Mouse (Mus musculus): ENCODE results near the gene Olfr209. TPM values are rescaled to one million over a fixed set of nuclear protein-coding genes. Genes with fewer than 3 reads are reported as not detected.
"Not testable (repeated sequence)": the region's sequence is repeated elsewhere in the genome, so short reads cannot be mapped to it uniquely, and the experiment has no call there.

The Olfr209 gene
- total and polyA plus RNA-seq, 2 experiments from 2014 or later, result not detected

DNA sequence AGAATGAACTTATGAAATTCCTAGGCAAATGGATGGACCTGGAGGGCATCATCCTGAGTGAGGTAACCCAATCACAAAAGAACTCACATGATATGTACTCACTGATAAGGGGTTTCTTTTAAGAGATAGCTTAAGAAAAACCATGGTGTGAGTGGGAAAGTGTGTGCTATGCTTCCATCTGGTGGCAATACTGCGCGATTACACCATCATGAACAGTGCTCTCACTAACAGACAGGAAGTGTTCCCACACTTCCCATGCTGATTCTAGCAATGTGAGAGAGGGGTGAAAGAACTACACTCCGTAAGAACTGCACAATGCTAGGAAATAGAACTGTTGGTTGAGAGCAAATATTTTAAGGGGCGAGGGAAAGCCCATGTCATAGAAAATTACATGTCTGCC lies 39.9 kb upstream of the Olfr209 start:
- WGBS, result 10% methylated on average over 4 of the region's 4 CpGs
- peak; percentile 60 for DNase-seq (ENCODE audit: low spot score)

GRCm38 (mm10) chr16:59401985-59402384 lies 38.2 kb upstream of the Olfr209 start:
- no peaks in the 10 kb centered on the region for H3K27me3 ChIP-seq (ENCODE audit: control insufficient read depth, insufficient read depth, low read length)
- 70% methylated on average over 4 of the region's 4 CpGs for WGBS
- H3K4me1 ChIP-seq (ENCODE audit: control insufficient read depth, insufficient read depth), result no peaks in the 10 kb centered on the region
- TF ChIP-seq EP300 (IDR thresholded peaks at IDR 0.05; ENCODE audit: low read depth) (no peak), CTCF (IDR thresholded peaks at IDR 0.05; ENCODE audit: low read depth) (no peak)
- no peak for ATAC-seq (ENCODE audit: insufficient read depth, low read depth)
- no peaks in the 10 kb centered on the region for H3K36me3 ChIP-seq (replicated peaks; ENCODE audit: control insufficient read depth, insufficient read depth, low read length)
- DNase-seq (ENCODE audit: low spot score), result no peak
- no peaks in the 10 kb centered on the region for H3K9me3 ChIP-seq (replicated peaks; ENCODE audit: control insufficient read depth, low read length)
- H3K9ac ChIP-seq (replicated peaks; ENCODE audit: low read depth, low read length), result no peak overlapping the region
- no peak overlapping the region for H3K4me3 ChIP-seq (ENCODE audit: low read depth, low read length)
- no peak overlapping the region for H3K27ac ChIP-seq (ENCODE audit: low read depth)
- H3K4me2 ChIP-seq (ENCODE audit: low read depth, low read length), result no peak overlapping the region

More for the DNA sequence above, 39.9 kb upstream of the Olfr209 start:
- TF ChIP-seq CTCF (IDR thresholded peaks at IDR 0.05; ENCODE audit: low read depth) (peak; percentile 68), EP300 (IDR thresholded peaks at IDR 0.05; ENCODE audit: low read depth) (no peak)
- H3K4me2 ChIP-seq (ENCODE audit: low read depth, low read length), result no peak overlapping the region
- H3K36me3 ChIP-seq (replicated peaks; ENCODE audit: control insufficient read depth, insufficient read depth, low read length), result no peaks in the 10 kb centered on the region
- no peaks in the 10 kb centered on the region for H3K9me3 ChIP-seq (replicated peaks; ENCODE audit: control insufficient read depth, low read length)
- ATAC-seq (ENCODE audit: insufficient read depth, low read depth), result no peak
- no peak overlapping the region for H3K27ac ChIP-seq (ENCODE audit: low read depth)
- no peak overlapping the region for H3K9ac ChIP-seq (replicated peaks; ENCODE audit: low read depth, low read length)
- no peaks in the 10 kb centered on the region for H3K4me1 ChIP-seq (ENCODE audit: control insufficient read depth, insufficient read depth)
- no peak overlapping the region for H3K4me3 ChIP-seq (ENCODE audit: low read depth, low read length)
- H3K27me3 ChIP-seq (ENCODE audit: control insufficient read depth, insufficient read depth, low read length), result no peaks in the 10 kb centered on the region

- Histone ChIP-seq H3K9me3 (replicated peaks; ENCODE audit: control insufficient read depth, low read length) (no peaks in the 10 kb centered on the region), H3K27me3 (ENCODE audit: control insufficient read depth, insufficient read depth, low read length) (no peaks in the 10 kb centered on the region), H3K4me3 (ENCODE audit: low read depth, low read length) (no peak overlapping the region), H3K36me3 (replicated peaks; ENCODE audit: control insufficient read depth, insufficient read depth, low read length) (no peaks in the 10 kb centered on the region), H3K4me2 (ENCODE audit: low read depth, low read length) (no peak overlapping the region), H3K4me1 (ENCODE audit: control insufficient read depth, insufficient read depth) (no peaks in the 10 kb centered on the region), H3K9ac (replicated peaks; ENCODE audit: low read depth, low read length) (no peak overlapping the region), H3K27ac (ENCODE audit: low read depth) (no peak overlapping the region)
- 68% methylated on average over 7 of the region's 7 CpGs for WGBS
- ATAC-seq (ENCODE audit: insufficient read depth, low read depth), result no peak
- DNase-seq (ENCODE audit: low spot score), result no peak
- TF ChIP-seq CTCF (IDR thresholded peaks at IDR 0.05; ENCODE audit: low read depth) (peak; percentile 31), EP300 (IDR thresholded peaks at IDR 0.05; ENCODE audit: low read depth) (no peak)
Measured at GRCm38 (mm10) chr16:59401102-59401501, 37.3 kb upstream of the Olfr209 start.

- Histone ChIP-seq H3K4me2 (ENCODE audit: low read depth, low read length) (no peak overlapping the region), H3K9ac (replicated peaks; ENCODE audit: low read depth, low read length) (no peak overlapping the region), H3K9me3 (replicated peaks; ENCODE audit: control insufficient read depth, low read length) (no peaks in the 10 kb centered on the region), H3K4me3 (ENCODE audit: low read depth, low read length) (no peak overlapping the region), H3K36me3 (replicated peaks; ENCODE audit: control insufficient read depth, insufficient read depth, low read length) (no peaks in the 10 kb centered on the region), H3K27me3 (ENCODE audit: control insufficient read depth, insufficient read depth, low read length) (no peaks in the 10 kb centered on the region), H3K4me1 (ENCODE audit: control insufficient read depth, insufficient read depth) (no peaks in the 10 kb centered on the region), H3K27ac (ENCODE audit: low read depth) (no peak overlapping the region)
- 47% methylated on average over 3 of the region's 3 CpGs for WGBS
- ATAC-seq (ENCODE audit: insufficient read depth, low read depth) (no peak), DNase-seq (ENCODE audit: low spot score) (no peak)
- no peak for TF ChIP-seq CTCF (IDR thresholded peaks at IDR 0.05; ENCODE audit: low read depth)
- TF ChIP-seq EP300 (IDR thresholded peaks at IDR 0.05; ENCODE audit: low read depth), result no peak
Measured at GRCm38 (mm10) chr16:59393300-59393699, 29.5 kb upstream of the Olfr209 start.

GRCm38 (mm10) chr16:59349146-59349545 lies 14.6 kb downstream of the Olfr209 start, which contains the start of gene Olfr206:
Gene Olfr206, minus strand, starts transcription at chr16:59349246.
- Histone ChIP-seq H3K4me3 (ENCODE audit: low read depth, low read length) (no peak within 1 kb of the TSS), H3K9ac (replicated peaks; ENCODE audit: low read depth, low read length) (no peak within 1 kb of the TSS), H3K27ac (ENCODE audit: low read depth) (no peak within 1 kb of the TSS), H3K9me3 (replicated peaks; ENCODE audit: control insufficient read depth, low read length) (no peaks in the 10 kb centered on the region), H3K27me3 (ENCODE audit: control insufficient read depth, insufficient read depth, low read length) (no peaks in the 10 kb centered on the region), H3K4me1 (ENCODE audit: control insufficient read depth, insufficient read depth) (no peaks in the 10 kb centered on the region), H3K36me3 (replicated peaks; ENCODE audit: control insufficient read depth, insufficient read depth, low read length) (no peaks in the 10 kb centered on the region), H3K4me2 (ENCODE audit: low read depth, low read length) (no peak within 1 kb of the TSS)
- ATAC-seq (ENCODE audit: insufficient read depth, low read depth), result no peak
- WGBS, result 53% methylated on average over 1 of the region's 1 CpGs
- TF ChIP-seq CTCF (IDR thresholded peaks at IDR 0.05; ENCODE audit: low read depth) (no peak), EP300 (IDR thresholded peaks at IDR 0.05; ENCODE audit: low read depth) (no peak)
- DNase-seq (ENCODE audit: low spot score), result no peak

GRCm38 (mm10) chr16:59331038-59331437 lies 32.8 kb downstream of the Olfr209 start, which contains the start of gene Olfr205:
Gene Olfr205, minus strand, starts transcription at chr16:59331138.
- Histone ChIP-seq H3K4me1 (ENCODE audit: control insufficient read depth, insufficient read depth) (no peaks in the 10 kb centered on the region), H3K36me3 (replicated peaks; ENCODE audit: control insufficient read depth, insufficient read depth, low read length) (no peaks in the 10 kb centered on the region), H3K27ac (ENCODE audit: low read depth) (no peak within 1 kb of the TSS), H3K4me2 (ENCODE audit: low read depth, low read length) (no peak within 1 kb of the TSS), H3K27me3 (ENCODE audit: control insufficient read depth, insufficient read depth, low read length) (no peaks in the 10 kb centered on the region), H3K4me3 (ENCODE audit: low read depth, low read length) (no peak within 1 kb of the TSS), H3K9ac (replicated peaks; ENCODE audit: low read depth, low read length) (no peak within 1 kb of the TSS), H3K9me3 (replicated peaks; ENCODE audit: control insufficient read depth, low read length) (no peaks in the 10 kb centered on the region)
- DNase-seq (ENCODE audit: low spot score), result no peak
- no peak for TF ChIP-seq EP300 (IDR thresholded peaks at IDR 0.05; ENCODE audit: low read depth)
- ATAC-seq (ENCODE audit: insufficient read depth, low read depth), result no peak

GRCm38 (mm10) chr16:59323262-59323661 lies 40.5 kb downstream of the Olfr209 start:
- H3K9me3 ChIP-seq (replicated peaks; ENCODE audit: control insufficient read depth, low read length); H3K36me3 ChIP-seq (replicated peaks; ENCODE audit: control insufficient read depth, insufficient read depth, low read length); ATAC-seq (ENCODE audit: insufficient read depth, low read depth); H3K4me1 ChIP-seq (ENCODE audit: control insufficient read depth, insufficient read depth); H3K27me3 ChIP-seq (ENCODE audit: control insufficient read depth, insufficient read depth, low read length); H3K4me3 ChIP-seq (ENCODE audit: low read depth, low read length); H3K9ac ChIP-seq (replicated peaks; ENCODE audit: low read depth, low read length); H3K4me2 ChIP-seq (ENCODE audit: low read depth, low read length); DNase-seq (ENCODE audit: low spot score); H3K27ac ChIP-seq (ENCODE audit: low read depth): not testable (repeated sequence)
- 38% methylated on average over 1 of the region's 1 CpGs for WGBS
